Mouse (Mus musculus) liver, embryonic 14.5 days (tissue): Measurements from ENCODE around the gene Ncbp3. TPM values are rescaled to one million over a fixed set of nuclear protein-coding genes. Genes with fewer than 3 reads are reported as not detected.

Experiments used
- ATAC-seq: fragments of 200-750 bp; cut with Nextera tagmentation; 2 replicates; pipeline ENCODE4 v1.8.0; 2017; ENCODE audit warnings: moderate number of reproducible peaks, mild to moderate bottlenecking, moderate library complexity; ENCODE audit not compliant: insufficient read depth
- DNase-seq, 3 experiments: peaks; one replicate each; pipeline ENCODE4 v3.0.0-alpha.2; 2012 to 2013; ENCODE audit warnings: low read depth in 3 of 3, low spot score in 3 of 3
- H3K27ac ChIP-seq: fragments of 300-500 bp; sonication (generic); 2 replicates; pipeline ENCODE4 v1.5.1; 2014; ENCODE audit warnings: moderate library complexity, mild to moderate bottlenecking, control low read depth, inconsistent platforms
- H3K27me3 ChIP-seq: fragments of 300-500 bp; sonication (generic); 2 replicates; pipeline ENCODE4 v1.6.1; 2014; ENCODE audit warnings: mild to moderate bottlenecking, low read length, moderate library complexity; ENCODE audit not compliant: control insufficient read depth, insufficient read depth
- H3K36me3 ChIP-seq: fragments of 300-500 bp; sonication (generic); replicated peaks from 2 replicates; pipeline ENCODE4 v1.6.1; 2014; ENCODE audit warnings: low read depth; ENCODE audit not compliant: control insufficient read depth, insufficient read depth
- H3K4me1 ChIP-seq, 2 experiments: fragments of 200-500 bp in 1 of 2; fragments of 300-500 bp in 1 of 2; sonication (generic) in 1 of 2; replicated peaks; 2 replicates each; pipeline ENCODE4 v1.6.1; 2012 to 2014; ENCODE audit warnings: antibody characterized with exemption in 1 of 2, inconsistent platforms in 1 of 2, low read length in 1 of 2; ENCODE audit not compliant: control insufficient read depth in 2 of 2, insufficient read depth in 2 of 2
- H3K4me2 ChIP-seq: fragments of 300-500 bp; sonication (generic); 2 replicates; pipeline ENCODE4 v1.6.1; 2014; ENCODE audit warnings: low read depth, mild to moderate bottlenecking, control low read depth, moderate library complexity
- H3K4me3 ChIP-seq, 2 experiments: fragments of 200-500 bp in 1 of 2; fragments of 300-500 bp in 1 of 2; sonication (generic) in 1 of 2; 2 replicates each; pipeline ENCODE4 v1.5.1; 2012 to 2014; ENCODE audit warnings: low read depth in 2 of 2, low read length in 2 of 2, mild to moderate bottlenecking in 2 of 2, control low read depth in 1 of 2, inconsistent platforms in 1 of 2, moderate library complexity in 1 of 2; ENCODE audit not compliant: insufficient read depth in 1 of 2
- H3K9ac ChIP-seq: fragments of 300-500 bp; sonication (generic); replicated peaks from 2 replicates; pipeline ENCODE4 v1.6.1; 2014; ENCODE audit warnings: mild to moderate bottlenecking, control low read depth, moderate library complexity
- H3K9me3 ChIP-seq: fragments of 300-500 bp; sonication (generic); 2 replicates; pipeline ENCODE4 v1.6.1; 2016; ENCODE audit warnings: low read length, mixed read lengths; ENCODE audit not compliant: control insufficient read depth
- CTCF ChIP-seq: IDR thresholded peaks from 2 replicates; pipeline ENCODE4 v1.5.1; 2016; ENCODE audit warnings: antibody characterized with exemption, low read depth, control low read depth
- EP300 ChIP-seq: IDR thresholded peaks from 2 replicates; pipeline ENCODE4 v1.6.1; 2016; ENCODE audit warnings: antibody characterized with exemption, low read depth
- WGBS: fragments of 180-500 bp; shearing (Covaris S2); extraction: QIAGEN DNeasy Blood & Tissue Kit; methylation state at CpG from one replicate; pipeline ENCODE4 v1.1.7; 2014; ENCODE audit not compliant: insufficient replicate concordance; 5-methylcytosine and 5-hydroxymethylcytosine counted together
- polyA plus RNA-seq, 2 experiments: library from polyadenylated mRNA; depleted of rRNA in 1 of 2; stranded (reverse) in 1 of 2; unstranded in 1 of 2; fragments of >200 nt; fragmentation: Nextera tagmentation in 1 of 2; extraction: Ambion mirVana in 1 of 2; gene quantifications; 2 replicates each; pipeline versions ENCODE4 v1.2.1 to v1.2.3; 2012 to 2014

Ncbp3 gene
- polyA plus RNA-seq, 2 experiments: 2.4 to 3.1 TPM

DNA sequence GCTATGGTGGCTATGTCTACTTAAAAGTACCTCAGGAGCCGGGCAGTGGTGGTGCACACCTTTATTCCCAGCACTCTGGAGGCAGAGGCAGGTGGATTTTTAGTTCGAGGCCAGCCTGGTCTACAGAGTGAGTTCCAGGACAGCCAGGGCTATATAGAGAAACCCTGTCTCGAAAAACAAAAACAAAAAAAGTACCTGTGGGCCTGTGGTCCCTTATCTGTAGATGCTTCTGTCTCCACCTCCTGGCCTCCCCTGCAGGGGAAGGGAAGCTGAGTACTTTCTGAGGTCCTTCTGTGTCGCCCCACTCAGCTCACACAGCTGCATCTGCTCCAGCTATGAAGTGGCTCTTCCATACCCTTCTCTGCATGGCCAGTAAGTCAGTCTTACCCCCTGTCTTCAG is 42.7 kb downstream of the Ncbp3 start, which contains the start of gene Itgae:
Itgae (plus strand) TSS at position 301 of the 400 bp plus-strand sequence.
- TF ChIP-seq CTCF (no peak), EP300 (no peak)
- DNase-seq: no peak
- Histone ChIP-seq H3K9me3 (no peaks in the 10 kb centered on the region), H3K4me3 (no peak within 1 kb of the TSS), H3K4me1 (peaks cover 0 to 2% of the 10 kb centered on the region in 2 experiments; a peak in 1 of 4 replicates), H3K4me2 (no peak within 1 kb of the TSS), H3K9ac (no peak within 1 kb of the TSS; the same call in 1 of the 2 replicates), H3K27me3 (no peaks in the 10 kb centered on the region), H3K27ac (no peak within 1 kb of the TSS), H3K36me3 (no peaks in the 10 kb centered on the region)
- ATAC-seq: no peak
- WGBS: 54% methylated on average over 4 of the region's 4 CpGs

DNA sequence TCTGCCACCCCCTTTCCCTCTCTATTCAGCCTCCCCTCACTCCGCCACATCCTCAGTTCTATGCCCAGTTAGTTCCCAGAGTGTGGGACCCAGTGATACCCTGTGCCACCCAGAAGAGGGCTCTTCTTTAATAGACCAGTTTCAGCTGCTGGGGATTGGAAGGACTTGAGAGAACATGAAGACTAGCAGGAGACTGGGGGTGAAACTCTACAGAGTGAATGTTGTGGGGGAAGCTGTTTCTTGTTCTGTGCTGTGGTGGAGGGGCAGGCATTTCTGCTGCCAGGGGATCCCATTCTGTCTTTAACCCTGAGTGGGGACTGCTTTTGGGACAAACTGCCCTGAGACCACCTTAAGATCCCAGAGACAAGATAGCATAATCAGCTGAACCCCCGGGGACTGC is 43.2 kb downstream of the Ncbp3 start:
- Histone ChIP-seq H3K36me3 (no peaks in the 10 kb centered on the region), H3K4me3 (no peak overlapping the region), H3K4me1 (peaks cover 0 to 2% of the 10 kb centered on the region in 2 experiments; a peak in 1 of 4 replicates), H3K9me3 (no peaks in the 10 kb centered on the region), H3K9ac (no peak overlapping the region; the same call in 1 of the 2 replicates), H3K27me3 (no peaks in the 10 kb centered on the region), H3K27ac (no peak overlapping the region), H3K4me2 (no peak overlapping the region)
- WGBS: 57% methylated on average over 2 of the region's 2 CpGs
- TF ChIP-seq EP300: no peak
- no peak for TF ChIP-seq CTCF
- DNase-seq: no peak
- ATAC-seq: no peak

DNA sequence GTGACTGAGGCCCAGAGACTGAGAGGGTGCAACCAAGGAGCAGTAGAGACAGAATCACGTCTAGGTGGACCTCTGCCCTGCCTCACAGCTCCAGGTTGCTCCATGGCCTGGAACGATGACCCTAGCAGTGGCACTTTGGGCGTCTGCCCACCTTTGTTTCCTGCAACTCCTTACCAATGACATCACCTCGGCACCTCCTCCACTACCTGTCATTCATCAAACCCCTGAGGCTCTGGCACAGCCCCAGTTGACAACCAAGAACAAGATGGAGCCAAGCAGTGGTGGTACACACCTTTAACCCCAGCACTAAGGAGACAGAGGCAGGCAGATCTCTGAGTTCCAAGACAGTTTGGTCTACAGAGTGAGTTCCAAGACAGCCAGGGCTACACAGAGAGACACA is 44.5 kb downstream of the Ncbp3 start:
- Histone ChIP-seq H3K4me2 (no peak overlapping the region), H3K27ac (no peak overlapping the region), H3K4me3 (no peak overlapping the region), H3K4me1 (peaks cover 0 to under 1% of the 10 kb centered on the region in 2 experiments; a peak in 1 of 4 replicates), H3K27me3 (no peaks in the 10 kb centered on the region), H3K9me3 (no peaks in the 10 kb centered on the region), H3K9ac (no peak overlapping the region), H3K36me3 (no peaks in the 10 kb centered on the region)
- 47% methylated on average over 4 of the region's 4 CpGs for WGBS
- ATAC-seq (no peak), DNase-seq (no peak)
- TF ChIP-seq CTCF (no peak), EP300 (no peak)

DNA sequence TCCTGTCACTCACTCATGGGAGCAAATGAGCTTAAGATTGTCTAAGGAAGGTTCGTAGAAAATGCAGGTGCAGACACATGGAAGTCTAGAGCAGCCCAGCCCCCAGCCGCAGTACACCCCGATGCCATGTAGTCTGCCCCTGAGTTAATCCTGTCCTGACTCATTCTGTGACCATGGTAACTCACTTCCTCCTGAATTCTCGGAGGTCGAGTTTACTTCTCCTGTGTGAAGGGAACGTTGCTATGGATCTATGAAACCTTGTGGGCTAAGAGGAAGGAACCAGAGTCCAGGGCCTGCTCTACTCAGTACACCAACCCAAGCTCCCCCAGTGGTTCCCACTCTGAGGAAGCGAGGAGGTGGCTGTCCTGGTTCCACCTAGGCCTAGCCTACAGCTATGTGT is 45.3 kb downstream of the Ncbp3 start:
- DNase-seq: no peak
- Histone ChIP-seq H3K27me3 (no peaks in the 10 kb centered on the region), H3K4me3 (no peak overlapping the region), H3K27ac (no peak overlapping the region), H3K9ac (no peak overlapping the region), H3K4me2 (no peak overlapping the region), H3K4me1 (no peaks in the 10 kb centered on the region; a peak in 1 of 4 replicates), H3K36me3 (no peaks in the 10 kb centered on the region), H3K9me3 (no peaks in the 10 kb centered on the region)
- WGBS: 26% methylated on average over 7 of the region's 7 CpGs
- no peak for TF ChIP-seq CTCF
- TF ChIP-seq EP300: no peak
- ATAC-seq: no peak

DNA sequence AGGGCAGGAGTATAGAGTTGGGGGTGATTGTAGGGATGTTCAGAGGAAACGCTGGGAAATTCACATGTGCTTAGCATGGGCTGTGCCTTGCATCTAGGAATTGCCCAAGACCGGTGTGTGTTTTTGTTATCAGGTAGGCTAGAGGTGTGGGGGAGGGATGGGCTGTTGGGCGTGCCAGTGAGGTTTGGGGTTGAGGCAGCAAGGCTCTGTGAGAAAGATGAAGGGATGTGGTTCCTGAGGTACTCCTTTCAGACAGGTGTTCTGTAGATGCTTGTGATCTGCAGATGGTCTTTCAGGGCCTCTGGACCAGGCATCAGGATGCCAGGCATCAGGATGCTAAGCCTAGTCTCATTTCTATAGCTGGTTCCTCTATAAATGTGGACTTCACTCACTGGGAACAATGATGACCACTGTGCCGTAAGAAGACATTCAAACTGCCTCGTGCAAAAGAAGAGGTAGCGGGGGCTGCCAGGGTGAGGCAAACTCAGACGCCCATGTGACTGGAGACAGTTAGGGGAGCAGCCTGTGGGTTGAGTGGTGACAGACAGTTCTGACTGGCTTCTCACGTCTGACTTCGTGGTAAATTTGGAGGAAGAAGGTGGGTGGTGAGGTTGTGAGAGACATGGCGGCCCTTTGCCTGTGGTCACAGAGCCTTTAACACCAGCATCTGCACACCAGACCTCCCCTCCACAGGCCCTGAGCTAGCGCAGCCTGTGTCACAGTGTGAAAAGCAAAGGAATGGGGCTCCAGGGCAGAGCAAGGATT is 46.8 kb downstream of the Ncbp3 start:
- TF ChIP-seq EP300 (no peak), CTCF (no peak)
- Histone ChIP-seq H3K4me1 (no peaks in the 10 kb centered on the region), H3K27ac (no peak overlapping the region), H3K4me3 (no peak overlapping the region), H3K9ac (no peak overlapping the region), H3K27me3 (no peaks in the 10 kb centered on the region), H3K36me3 (no peaks in the 10 kb centered on the region), H3K9me3 (no peaks in the 10 kb centered on the region), H3K4me2 (no peak overlapping the region)
- WGBS: 42% methylated on average over 11 of the region's 11 CpGs
- DNase-seq: no peak
- ATAC-seq: no peak
